25 mouse cellular contexts compared by ENCODE assay signal in the genomic region with DNA sequence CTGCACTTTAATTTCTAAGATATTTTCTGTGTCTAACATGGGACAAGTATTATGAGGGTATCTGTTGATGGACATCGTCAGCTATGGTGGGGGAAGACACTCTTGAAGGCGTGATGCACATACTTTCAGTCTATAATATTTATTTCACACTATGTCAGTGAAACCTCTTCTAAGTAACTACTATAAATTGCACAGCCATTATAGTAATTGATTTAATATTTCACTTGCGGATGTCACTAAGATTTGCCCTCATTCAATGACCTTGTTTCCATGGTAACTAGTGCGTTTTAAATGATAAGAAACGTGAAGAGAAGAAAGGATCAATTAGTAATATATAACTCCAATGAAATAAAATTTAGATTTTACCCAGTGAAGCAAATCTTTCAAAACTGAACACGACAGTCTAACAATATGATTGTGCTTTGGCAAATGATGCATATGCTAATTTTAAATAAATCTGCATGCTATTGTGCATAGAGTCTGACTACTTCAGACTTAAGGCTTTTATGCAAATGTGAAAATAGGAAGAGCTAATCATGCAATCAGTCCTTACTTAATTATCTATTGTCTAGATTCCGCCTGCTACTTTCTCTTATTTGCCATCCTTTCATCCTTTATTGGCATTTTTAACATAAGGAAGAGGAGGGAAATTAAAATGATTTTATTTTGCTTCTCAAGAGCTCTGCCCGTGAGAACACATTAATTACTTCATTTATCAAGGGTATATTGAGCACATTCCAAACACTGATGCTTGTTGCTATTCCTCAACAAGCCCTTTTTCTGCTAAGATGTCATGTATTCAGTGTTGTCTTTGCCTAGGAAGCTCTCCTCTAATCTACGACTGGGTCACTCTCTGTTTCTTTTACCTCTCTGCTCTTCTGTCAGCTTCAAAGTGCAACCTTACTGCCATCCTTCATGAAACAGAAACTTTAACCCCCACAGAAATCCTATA. TPM values are rescaled to one million over a fixed set of nuclear protein-coding genes. Genes with fewer than 3 reads are reported as not detected.
DNase-seq lines count a peak whose midpoint lies in the region; ATAC-seq lines count a peak whose summit lies in the region.
"Had no signal": no experiment of that assay in that cellular context is flagged by ENCODE, and none has a peak within 500 bp of the region (broad histone marks: within the 10 kb centered on the region; RNA-seq: fewer than 3 reads in every experiment).

No protein-coding gene starts in this region.

- H3K9me3 ChIP-seq in forebrain, embryonic 12.5 days: no peaks in the 10 kb centered on the region
- no peaks in the 10 kb centered on the region for H3K9me3 ChIP-seq in forebrain, embryonic 10.5 days
- no peaks in the 10 kb centered on the region for H3K9me3 ChIP-seq in midbrain, embryonic 14.5 days (ENCODE audit: control insufficient read depth, low read length)
- no peaks in the 10 kb centered on the region for H3K9me3 ChIP-seq in midbrain, embryonic 11.5 days (ENCODE audit: control insufficient read depth, low read length)
- no peaks in the 10 kb centered on the region for H3K9me3 ChIP-seq in hindbrain, embryonic 16.5 days (ENCODE audit: control insufficient read depth, low read length)
- H3K9me3 ChIP-seq: embryonic facial prominence, embryonic 10.5 days; heart, embryonic 13.5 days; kidney, embryonic 15.5 days; limb, embryonic 13.5 days; liver, embryonic 12.5 days; stomach, embryonic 15.5 days had no signal

- H3K9ac ChIP-seq in forebrain, embryonic 12.5 days: no peak overlapping the region
- no peak overlapping the region for H3K9ac ChIP-seq in midbrain, embryonic 14.5 days (replicated peaks; ENCODE audit: low read length)
- no peak overlapping the region for H3K9ac ChIP-seq in midbrain, embryonic 11.5 days (ENCODE audit: low read length)
- H3K9ac ChIP-seq in hindbrain, embryonic 16.5 days (ENCODE audit: low read depth, low read length): no peak overlapping the region
- H3K9ac ChIP-seq: heart, embryonic 13.5 days; kidney, embryonic 15.5 days; limb, embryonic 13.5 days; liver, embryonic 12.5 days; stomach, embryonic 15.5 days had no signal

- H3K27ac ChIP-seq in forebrain, embryonic 12.5 days: no peak overlapping the region
- H3K27ac ChIP-seq in forebrain, embryonic 10.5 days: no peak overlapping the region
- H3K27ac ChIP-seq in midbrain, embryonic 14.5 days (replicated peaks; ENCODE audit: low read depth, low read length): no peak overlapping the region; the same call in 1 of the 2 replicates
- no peak overlapping the region for H3K27ac ChIP-seq in midbrain, embryonic 11.5 days (ENCODE audit: low read depth, low read length)
- H3K27ac ChIP-seq in hindbrain, embryonic 16.5 days (ENCODE audit: low read depth, low read length): no peak overlapping the region
- H3K27ac ChIP-seq: embryonic facial prominence, embryonic 10.5 days; heart, adult 2 months; heart, embryonic 13.5 days; kidney, embryonic 15.5 days; limb, embryonic 13.5 days; liver, embryonic 12.5 days; stomach, embryonic 15.5 days had no signal

- no peaks in the 10 kb centered on the region for H3K27me3 ChIP-seq in forebrain, embryonic 12.5 days
- H3K27me3 ChIP-seq in forebrain, embryonic 10.5 days (ENCODE audit: poor library complexity, severe bottlenecking): no peaks in the 10 kb centered on the region
- H3K27me3 ChIP-seq in midbrain, embryonic 14.5 days (ENCODE audit: control insufficient read depth, insufficient read depth, low read length): no peaks in the 10 kb centered on the region
- H3K27me3 ChIP-seq in midbrain, embryonic 11.5 days (ENCODE audit: control insufficient read depth, insufficient read depth, low read length): no peaks in the 10 kb centered on the region
- H3K27me3 ChIP-seq in hindbrain, embryonic 16.5 days (replicated peaks; ENCODE audit: control insufficient read depth, insufficient read depth, low read length): no peaks in the 10 kb centered on the region
- H3K27me3 ChIP-seq: heart, embryonic 13.5 days; kidney, embryonic 15.5 days; limb, embryonic 13.5 days; liver, embryonic 12.5 days; stomach, embryonic 15.5 days had no signal

- H3K36me3 ChIP-seq in forebrain, embryonic 12.5 days (replicated peaks): no peaks in the 10 kb centered on the region
- H3K36me3 ChIP-seq in forebrain, embryonic 10.5 days (replicated peaks): no peaks in the 10 kb centered on the region
- no peaks in the 10 kb centered on the region for H3K36me3 ChIP-seq in midbrain, embryonic 14.5 days (ENCODE audit: control insufficient read depth, insufficient read depth, low read length)
- H3K36me3 ChIP-seq in midbrain, embryonic 11.5 days (ENCODE audit: control insufficient read depth, insufficient read depth, low read length): no peaks in the 10 kb centered on the region
- H3K36me3 ChIP-seq in hindbrain, embryonic 16.5 days (ENCODE audit: control insufficient read depth, insufficient read depth, low read length): no peaks in the 10 kb centered on the region
- H3K36me3 ChIP-seq: embryonic facial prominence, embryonic 10.5 days; heart, embryonic 13.5 days; kidney, embryonic 15.5 days; limb, embryonic 13.5 days; liver, embryonic 12.5 days; stomach, embryonic 15.5 days had no signal

- peak; percentile 72 for ATAC-seq in forebrain, embryonic 12.5 days (ENCODE audit: low FRiP score)
- ATAC-seq in midbrain, embryonic 14.5 days (ENCODE audit: low FRiP score, low TSS enrichment): peak; percentile 51; the same call in 1 of the 2 replicates
- no peak for ATAC-seq in midbrain, embryonic 11.5 days (ENCODE audit: low FRiP score)
- ATAC-seq in hindbrain, embryonic 16.5 days: peak; percentile 67
- ATAC-seq: activated CD4-positive, CD25-positive, alpha-beta regulatory T cell, adult 4 months; liver, embryonic 12.5 days had no signal

- H3K4me3 ChIP-seq in forebrain, embryonic 12.5 days (replicated peaks): no peak overlapping the region
- no peak overlapping the region for H3K4me3 ChIP-seq in forebrain, embryonic 10.5 days
- H3K4me3 ChIP-seq in midbrain, embryonic 14.5 days (replicated peaks; ENCODE audit: low read depth, low read length): no peak overlapping the region
- H3K4me3 ChIP-seq in midbrain, embryonic 11.5 days (ENCODE audit: low read depth, low read length): no peak overlapping the region
- H3K4me3 ChIP-seq in hindbrain, embryonic 16.5 days (ENCODE audit: low read length): no peak overlapping the region
- H3K4me3 ChIP-seq: embryonic facial prominence, embryonic 10.5 days; heart, adult 2 months; heart, embryonic 13.5 days; kidney, embryonic 15.5 days; limb, embryonic 13.5 days; liver, embryonic 12.5 days; stomach, embryonic 15.5 days had no signal

- DNase-seq in forebrain, embryonic 10.5 days (ENCODE audit: extremely low spot score, low spot score): no peak
- DNase-seq in midbrain, embryonic 14.5 days: peak; percentile 26
- no peak for DNase-seq in midbrain, embryonic 11.5 days (ENCODE audit: low spot score, missing footprints)
- no peak for DNase-seq in c-Kit-positive CD71-positive TER-119-positive erythroid progenitor cells, embryonic 14.5 days (ENCODE audit: low spot score)
- DNase-seq in lung, postnatal 10 days: no peak
- DNase-seq: adrenal gland, adult 8-10 months; cerebellum, adult 9-10 months; gastrocnemius, postnatal 36 days; heart, adult 2 months; heart, postnatal 14 days; kidney, adult 11 months; layer of hippocampus, adult 9-11 months; lung, adult 18-20 months; lung, postnatal 14 days; thymus, adult 18-20 months; thymus, postnatal 36 days had no signal

- WGBS in forebrain, embryonic 12.5 days: 71% methylated on average over 9 of the region's 9 CpGs
- WGBS in forebrain, embryonic 10.5 days: 86% methylated on average over 9 of the region's 9 CpGs
- 72% methylated on average over 9 of the region's 9 CpGs for WGBS in midbrain, embryonic 14.5 days
- 86% methylated on average over 9 of the region's 9 CpGs for WGBS in midbrain, embryonic 11.5 days
- 54% methylated on average over 9 of the region's 9 CpGs for WGBS in hindbrain, embryonic 16.5 days

- H3K4me2 ChIP-seq in forebrain, embryonic 12.5 days: no peak overlapping the region
- no peak overlapping the region for H3K4me2 ChIP-seq in midbrain, embryonic 14.5 days (ENCODE audit: low read length)
- no peak overlapping the region for H3K4me2 ChIP-seq in midbrain, embryonic 11.5 days
- H3K4me2 ChIP-seq in hindbrain, embryonic 16.5 days (ENCODE audit: low read length): no peak overlapping the region
- H3K4me2 ChIP-seq: heart, embryonic 13.5 days; kidney, embryonic 15.5 days; limb, embryonic 13.5 days; liver, embryonic 12.5 days; stomach, embryonic 15.5 days had no signal

- H3K4me1 ChIP-seq in forebrain, embryonic 12.5 days: no peaks in the 10 kb centered on the region
- no peaks in the 10 kb centered on the region for H3K4me1 ChIP-seq in forebrain, embryonic 10.5 days
- no peaks in the 10 kb centered on the region for H3K4me1 ChIP-seq in midbrain, embryonic 14.5 days (ENCODE audit: control insufficient read depth, insufficient read depth, low read length)
- no peaks in the 10 kb centered on the region for H3K4me1 ChIP-seq in midbrain, embryonic 11.5 days (ENCODE audit: control insufficient read depth, insufficient read depth, low read length)
- no peaks in the 10 kb centered on the region for H3K4me1 ChIP-seq in hindbrain, embryonic 16.5 days (ENCODE audit: control insufficient read depth, insufficient read depth, low read depth, low read length)
- H3K4me1 ChIP-seq: embryonic facial prominence, embryonic 10.5 days; heart, embryonic 13.5 days; kidney, embryonic 15.5 days; limb, embryonic 13.5 days; liver, embryonic 12.5 days; stomach, embryonic 15.5 days had no signal

RNA-seq across cellular contexts. Expression of a gene that starts 49.8 kb away (rescaled TPM):
- 93.7 and 97.0 TPM in 2 replicates for polyA plus RNA-seq in forebrain, embryonic 12.5 days (2016; fragmentation: Nextera tagmentation; extraction: Ambion mirVana)
- polyA plus RNA-seq in forebrain, embryonic 10.5 days (2016; fragmentation: Nextera tagmentation; extraction: Ambion mirVana): 98.0 and 99.4 TPM in 2 replicates
- 61.9 and 80.6 TPM in 2 replicates for polyA plus RNA-seq in midbrain, embryonic 14.5 days (2014; fragmentation: Nextera tagmentation; extraction: Ambion mirVana)
- polyA plus RNA-seq in midbrain, embryonic 11.5 days (2014; fragmentation: Nextera tagmentation; extraction: Ambion mirVana): 96.1 and 97.6 TPM in 2 replicates
- 103 and 107 TPM in 2 replicates for polyA plus RNA-seq in hindbrain, embryonic 16.5 days (2015; fragmentation: Nextera tagmentation; extraction: Ambion mirVana)
